Mouse (Mus musculus): ENCODE data around the gene Tradd. TPM values are rescaled to one million over a fixed set of nuclear protein-coding genes. Genes with fewer than 3 reads are reported as not detected.
"Not testable (repeated sequence)": the region's sequence is repeated elsewhere in the genome, so short reads cannot be mapped to it uniquely, and the experiment has no call there.

Tradd gene
- polyA plus RNA-seq, 1 experiment, result 7.9 TPM

GRCm38 (mm10) chr8:105294776-105295175, 30.4 kb upstream of the Tradd start:
- TF ChIP-seq POLR2A (IDR thresholded peaks at IDR 0.05; ENCODE audit: borderline replicate concordance, extremely low read depth, insufficient read depth, insufficient read length, poor library complexity, severe bottlenecking) (no peak), CTCF (IDR thresholded peaks at IDR 0.05; ENCODE audit: borderline replicate concordance, extremely low read depth, insufficient read depth, insufficient read length) (no peak)

GRCm38 (mm10) chr8:105293405-105293804, 29.0 kb upstream of the Tradd start:
- DNase-seq (ENCODE audit: low read depth), result no peak

More at GRCm38 (mm10) chr8:105294776-105295175, 30.4 kb upstream of the Tradd start:
- no peak for DNase-seq (ENCODE audit: low read depth)

GRCm38 (mm10) chr8:105292471-105292870, 28.1 kb upstream of the Tradd start:
- TF ChIP-seq CTCF (IDR thresholded peaks at IDR 0.05; ENCODE audit: borderline replicate concordance, extremely low read depth, insufficient read depth, insufficient read length) (no peak), POLR2A (IDR thresholded peaks at IDR 0.05; ENCODE audit: borderline replicate concordance, extremely low read depth, insufficient read depth, insufficient read length, poor library complexity, severe bottlenecking) (no peak)
- no peak for DNase-seq (ENCODE audit: low read depth)

More at GRCm38 (mm10) chr8:105293405-105293804, 29.0 kb upstream of the Tradd start:
- TF ChIP-seq CTCF (IDR thresholded peaks at IDR 0.05; ENCODE audit: borderline replicate concordance, extremely low read depth, insufficient read depth, insufficient read length) (no peak), POLR2A (IDR thresholded peaks at IDR 0.05; ENCODE audit: borderline replicate concordance, extremely low read depth, insufficient read depth, insufficient read length, poor library complexity, severe bottlenecking) (no peak)

- DNase-seq (ENCODE audit: low read depth), result not testable (repeated sequence)
These were observed 27.4 kb upstream of the Tradd start for GRCm38 (mm10) chr8:105291802-105292201.

- DNase-seq (ENCODE audit: low read depth), result not testable (repeated sequence)
These were observed 27.0 kb upstream of the Tradd start for GRCm38 (mm10) chr8:105291364-105291763.

- TF ChIP-seq CTCF (IDR thresholded peaks at IDR 0.05; ENCODE audit: borderline replicate concordance, extremely low read depth, insufficient read depth, insufficient read length), result peak; percentile 90
- no peak for TF ChIP-seq POLR2A (IDR thresholded peaks at IDR 0.05; ENCODE audit: borderline replicate concordance, extremely low read depth, insufficient read depth, insufficient read length, poor library complexity, severe bottlenecking)
- DNase-seq (ENCODE audit: low read depth), result peak; percentile 82
These were observed 26.3 kb upstream of the Tradd start for GRCm38 (mm10) chr8:105290554-105291314.

GRCm38 (mm10) chr8:105289805-105290460, 25.5 kb upstream of the Tradd start, which contains the start of gene 4931428F04Rik:
Gene 4931428F04Rik (minus strand): TSS chr8:105289864.
- peak; percentile 78 for DNase-seq (ENCODE audit: low read depth)
- TF ChIP-seq POLR2A (IDR thresholded peaks at IDR 0.05; ENCODE audit: borderline replicate concordance, extremely low read depth, insufficient read depth, insufficient read length, poor library complexity, severe bottlenecking) (no peak), CTCF (IDR thresholded peaks at IDR 0.05; ENCODE audit: borderline replicate concordance, extremely low read depth, insufficient read depth, insufficient read length) (peak; percentile 57; the same call in 1 of the 2 replicates)

- TF ChIP-seq POLR2A (IDR thresholded peaks at IDR 0.05; ENCODE audit: borderline replicate concordance, extremely low read depth, insufficient read depth, insufficient read length, poor library complexity, severe bottlenecking) (peak; percentile 88), CTCF (IDR thresholded peaks at IDR 0.05; ENCODE audit: borderline replicate concordance, extremely low read depth, insufficient read depth, insufficient read length) (no peak)
These were observed 24.7 kb upstream of the Tradd start for GRCm38 (mm10) chr8:105288958-105289732.

GRCm38 (mm10) chr8:105288231-105288630, 23.8 kb upstream of the Tradd start:
- DNase-seq (ENCODE audit: low read depth), result no peak
- no peak for TF ChIP-seq POLR2A (IDR thresholded peaks at IDR 0.05; ENCODE audit: borderline replicate concordance, extremely low read depth, insufficient read depth, insufficient read length, poor library complexity, severe bottlenecking)
- no peak for TF ChIP-seq CTCF (IDR thresholded peaks at IDR 0.05; ENCODE audit: borderline replicate concordance, extremely low read depth, insufficient read depth, insufficient read length)

More at GRCm38 (mm10) chr8:105288958-105289732, 24.7 kb upstream of the Tradd start:
- peak; percentile 99 for DNase-seq (ENCODE audit: low read depth)

GRCm38 (mm10) chr8:105286907-105287306, 22.5 kb upstream of the Tradd start:
- no peak for DNase-seq (ENCODE audit: low read depth)

GRCm38 (mm10) chr8:105285514-105285913, 21.1 kb upstream of the Tradd start:
- no peak for DNase-seq (ENCODE audit: low read depth)
- no peak for TF ChIP-seq CTCF (IDR thresholded peaks at IDR 0.05; ENCODE audit: borderline replicate concordance, extremely low read depth, insufficient read depth, insufficient read length)
- no peak for TF ChIP-seq POLR2A (IDR thresholded peaks at IDR 0.05; ENCODE audit: borderline replicate concordance, extremely low read depth, insufficient read depth, insufficient read length, poor library complexity, severe bottlenecking)

More at GRCm38 (mm10) chr8:105286907-105287306, 22.5 kb upstream of the Tradd start:
- TF ChIP-seq CTCF (IDR thresholded peaks at IDR 0.05; ENCODE audit: borderline replicate concordance, extremely low read depth, insufficient read depth, insufficient read length), result no peak
- TF ChIP-seq POLR2A (IDR thresholded peaks at IDR 0.05; ENCODE audit: borderline replicate concordance, extremely low read depth, insufficient read depth, insufficient read length, poor library complexity, severe bottlenecking), result no peak
